Mouse (Mus musculus) neural tube, postnatal 0 days (tissue): Measurements from ENCODE around the gene Gkn1. TPM values are rescaled to one million over a fixed set of nuclear protein-coding genes. Genes with fewer than 3 reads are reported as not detected.

ENCODE experiments used
- polyA plus RNA-seq: library from polyadenylated mRNA; unstranded; fragments of >200 nt; fragmentation: Nextera tagmentation; extraction: Ambion mirVana; gene quantifications from 2 replicates; pipeline ENCODE4 v1.2.1, GENCODE M21; 2015

The Gkn1 gene
- polyA plus RNA-seq, result not detected in 2 replicates

GRCm38 (mm10) chr6:87350829-87351228 lies at the start of gene Gkn1:
TSS of gene Gkn1 (minus strand) at chr6:87350942.

GRCm38 (mm10) chr6:87388877-87389276 lies 38.1 kb upstream of the Gkn1 start, which contains the start of gene Gkn3:
TSS of gene Gkn3 (minus strand) at chr6:87388935.

GRCm38 (mm10) chr6:87373057-87373456 lies 22.3 kb upstream of the Gkn1 start, which contains the start of gene Gkn2:
TSS of gene Gkn2 (plus strand) at chr6:87373357.

GRCm38 (mm10) chr6:87335091-87335934 lies 15.4 kb downstream of the Gkn1 start, which contains the start of gene Antxr1:
TSS of gene Antxr1 (minus strand) at chr6:87335821.

Other genes with a start within 250 kb of the Gkn1 start
- 0.17 and 0.18 TPM in 2 replicates for gene D6Ertd527e, start 246.2 kb downstream of the Gkn1 start, polyA plus RNA-seq
- gene Antxr1, start 15.1 kb downstream of the Gkn1 start, polyA plus RNA-seq, result 6.8 and 7.8 TPM in 2 replicates
- gene Gkn2, start 22.4 kb upstream of the Gkn1 start, polyA plus RNA-seq, result not detected in 2 replicates
- 0.93 and 1.1 TPM in 2 replicates for gene Gkn3, start 38.0 kb upstream of the Gkn1 start, polyA plus RNA-seq
- gene Bmp10, start 78.1 kb upstream of the Gkn1 start, polyA plus RNA-seq, result not detected in 2 replicates
- 3.5 and 3.7 TPM in 2 replicates for gene Arhgap25, start 182.3 kb upstream of the Gkn1 start, polyA plus RNA-seq
- gene Prokr1, start 239.8 kb upstream of the Gkn1 start, polyA plus RNA-seq, result 1.4 and 1.5 TPM in 2 replicates